Mouse (Mus musculus) olfactory bulb, adult 2 months (tissue): Measurements from ENCODE around the gene Lmbr1.

Source experiments
- CTCF ChIP-seq: fragments of 200-500 bp; IDR thresholded peaks from 2 replicates; pipeline ENCODE4 v1.5.1; 2012; ENCODE audit warnings: low read depth, mild to moderate bottlenecking, low read length, moderate library complexity; ENCODE audit not compliant: insufficient read depth
- POLR2A ChIP-seq: fragments of 200-500 bp; IDR thresholded peaks from 2 replicates; pipeline ENCODE4 v1.6.1; 2012; ENCODE audit warnings: mild to moderate bottlenecking, low read depth, low read length, moderate library complexity; ENCODE audit not compliant: insufficient read depth

GRCm38 (mm10) chr5:29413041-29413440, 34.9 kb upstream of the Lmbr1 start:
- TF ChIP-seq CTCF (no peak), POLR2A (no peak)
